Mouse (Mus musculus): Measurements from ENCODE around the gene Aqp3. TPM values are rescaled to one million over a fixed set of nuclear protein-coding genes. Genes with fewer than 3 reads are reported as not detected.

Aqp3 gene
- total and polyA plus RNA-seq, 2 experiments, result not detected

DNA sequence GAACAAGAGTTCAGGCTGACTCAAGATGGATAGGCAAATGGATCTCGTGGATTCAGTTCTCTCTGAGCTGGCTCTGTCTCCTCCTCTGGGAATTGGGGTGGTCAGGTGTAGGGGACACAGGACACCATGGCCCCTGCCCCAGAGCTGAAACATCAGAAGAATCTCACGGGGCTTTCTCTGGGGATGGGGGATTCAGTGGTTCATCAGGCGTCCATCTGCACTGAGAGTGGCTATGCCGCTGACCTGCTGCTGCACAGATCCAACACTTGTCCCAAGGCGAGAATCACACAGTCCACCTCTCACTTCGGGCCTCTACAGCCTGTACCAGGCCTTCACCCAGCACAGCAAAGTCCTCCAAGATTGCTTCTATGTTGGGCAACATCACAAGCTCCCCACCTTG, 17.1 kb upstream of the Aqp3 start:
- no peak for TF ChIP-seq CTCF (IDR thresholded peaks at IDR 0.05; ENCODE audit: low read depth, low read length)
- H3K27ac ChIP-seq (replicated peaks; ENCODE audit: insufficient read depth, low read depth, low read length), result no peak overlapping the region
- 91% methylated on average over 6 of the region's 6 CpGs for WGBS
- H3K4me3 ChIP-seq (ENCODE audit: insufficient read depth, low read depth, low read length), result no peak overlapping the region
- H3K36me3 ChIP-seq (ENCODE audit: control insufficient read depth, insufficient read depth, low read length), result peaks cover 21% of the 10 kb centered on the region
- DNase-seq (ENCODE audit: extremely low read depth, low read depth, low spot score), result no peak
- no peak overlapping the region for H3K9ac ChIP-seq (ENCODE audit: low read depth, low read length)
- no peaks in the 10 kb centered on the region for H3K4me1 ChIP-seq (ENCODE audit: control insufficient read depth, insufficient read depth, low read length)
- H3K27me3 ChIP-seq (ENCODE audit: control insufficient read depth, insufficient read depth, low read length), result no peaks in the 10 kb centered on the region
- no peaks in the 10 kb centered on the region for H3K79me2 ChIP-seq (ENCODE audit: control insufficient read depth, insufficient read depth, low read length)

- 92% methylated on average over 9 of the region's 9 CpGs for WGBS
- Histone ChIP-seq H3K36me3 (ENCODE audit: control insufficient read depth, insufficient read depth, low read length) (peaks cover 21% of the 10 kb centered on the region), H3K9ac (ENCODE audit: low read depth, low read length) (no peak overlapping the region), H3K79me2 (ENCODE audit: control insufficient read depth, insufficient read depth, low read length) (no peaks in the 10 kb centered on the region), H3K27ac (replicated peaks; ENCODE audit: insufficient read depth, low read depth, low read length) (no peak overlapping the region), H3K27me3 (ENCODE audit: control insufficient read depth, insufficient read depth, low read length) (no peaks in the 10 kb centered on the region), H3K4me1 (ENCODE audit: control insufficient read depth, insufficient read depth, low read length) (no peaks in the 10 kb centered on the region), H3K4me3 (ENCODE audit: insufficient read depth, low read depth, low read length) (no peak overlapping the region)
- no peak for DNase-seq (ENCODE audit: extremely low read depth, low read depth, low spot score)
- TF ChIP-seq POLR2A (IDR thresholded peaks at IDR 0.05; ENCODE audit: extremely low read depth, insufficient read depth, low read length) (no peak), CTCF (IDR thresholded peaks at IDR 0.05; ENCODE audit: low read depth, low read length) (no peak)
Observed at GRCm38 (mm10) chr4:41114358-41115070, 16.5 kb upstream of the Aqp3 start.

DNA sequence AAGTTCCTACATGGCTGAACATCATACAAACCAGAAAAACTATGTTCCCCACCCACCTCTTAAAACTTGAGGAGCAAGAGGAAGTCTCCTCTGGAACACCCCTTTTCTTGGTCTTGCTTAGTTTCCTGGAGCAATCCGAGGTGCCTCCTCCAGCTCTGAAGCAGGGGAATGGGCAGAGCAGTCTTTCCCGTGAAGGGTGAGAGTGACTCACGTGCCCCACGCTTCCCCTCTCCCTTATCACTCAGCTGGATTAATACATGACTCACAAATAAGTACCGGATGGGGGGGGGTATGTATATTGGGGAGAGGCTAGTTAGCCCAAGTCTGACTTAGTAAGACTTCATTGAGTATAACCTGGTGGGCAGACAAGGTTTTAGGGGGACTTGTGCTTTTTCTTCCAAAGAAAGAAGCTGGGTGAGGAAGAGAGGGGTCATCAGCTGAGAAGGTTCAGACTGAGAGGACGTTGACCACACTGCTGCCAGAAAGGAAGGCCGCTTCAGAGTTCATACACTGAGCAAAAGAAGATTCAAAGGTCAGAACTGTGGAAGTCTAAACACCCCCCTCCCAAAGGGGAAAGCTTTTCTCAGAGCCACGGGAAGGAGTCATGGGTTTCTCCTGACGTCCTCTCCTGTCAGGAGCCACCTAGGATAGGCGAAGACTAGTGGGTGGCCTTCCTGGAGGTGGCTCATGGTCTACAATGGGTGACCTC, 10.9 kb upstream of the Aqp3 start:
- Histone ChIP-seq H3K27ac (replicated peaks; ENCODE audit: insufficient read depth, low read depth, low read length) (no peak overlapping the region; the same call in 1 of the 2 replicates), H3K9ac (ENCODE audit: low read depth, low read length) (no peak overlapping the region), H3K4me1 (ENCODE audit: control insufficient read depth, insufficient read depth, low read length) (peaks cover 4% of the 10 kb centered on the region; the same call in 1 of the 2 replicates), H3K36me3 (ENCODE audit: control insufficient read depth, insufficient read depth, low read length) (no peaks in the 10 kb centered on the region; the same call in 1 of the 2 replicates), H3K27me3 (ENCODE audit: control insufficient read depth, insufficient read depth, low read length) (no peaks in the 10 kb centered on the region), H3K4me3 (ENCODE audit: insufficient read depth, low read depth, low read length) (no peak overlapping the region), H3K79me2 (ENCODE audit: control insufficient read depth, insufficient read depth, low read length) (no peaks in the 10 kb centered on the region)
- TF ChIP-seq CTCF (IDR thresholded peaks at IDR 0.05; ENCODE audit: low read depth, low read length) (no peak), POLR2A (IDR thresholded peaks at IDR 0.05; ENCODE audit: extremely low read depth, insufficient read depth, low read length) (no peak)
- whole genome bisulfite sequencing, result 66% methylated on average over 10 of the region's 10 CpGs
- DNase-seq (ENCODE audit: extremely low read depth, low read depth, low spot score), result no peak

DNA sequence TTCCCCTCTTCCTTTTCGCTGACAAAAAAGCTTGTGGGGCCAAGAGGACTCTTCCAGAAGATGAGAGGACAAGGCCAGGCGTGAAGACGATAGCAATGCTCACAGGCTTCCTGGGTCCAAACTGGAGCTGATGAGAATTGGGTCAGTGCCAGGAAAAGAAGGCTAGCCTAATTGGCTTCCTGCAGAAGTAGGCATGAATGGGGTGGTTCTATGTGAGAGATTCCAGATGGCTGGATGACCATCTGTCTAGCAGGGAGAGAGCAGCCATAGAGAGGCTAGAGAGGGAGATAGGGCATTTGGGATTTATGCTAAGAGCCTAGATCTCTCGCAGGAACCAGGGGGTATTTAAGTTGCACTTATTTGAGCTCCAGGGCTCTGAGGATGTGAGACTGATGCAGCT, 9.5 kb upstream of the Aqp3 start:
- no peaks in the 10 kb centered on the region for H3K79me2 ChIP-seq (ENCODE audit: control insufficient read depth, insufficient read depth, low read length)
- H3K4me3 ChIP-seq (ENCODE audit: insufficient read depth, low read depth, low read length), result no peak overlapping the region
- no peaks in the 10 kb centered on the region for H3K27me3 ChIP-seq (ENCODE audit: control insufficient read depth, insufficient read depth, low read length)
- H3K27ac ChIP-seq (replicated peaks; ENCODE audit: insufficient read depth, low read depth, low read length), result no peak overlapping the region; the same call in 1 of the 2 replicates
- peaks cover 4% of the 10 kb centered on the region; the same call in 1 of the 2 replicates for H3K4me1 ChIP-seq (ENCODE audit: control insufficient read depth, insufficient read depth, low read length)
- H3K36me3 ChIP-seq (ENCODE audit: control insufficient read depth, insufficient read depth, low read length), result no peaks in the 10 kb centered on the region
- TF ChIP-seq POLR2A (IDR thresholded peaks at IDR 0.05; ENCODE audit: extremely low read depth, insufficient read depth, low read length) (no peak), CTCF (IDR thresholded peaks at IDR 0.05; ENCODE audit: low read depth, low read length) (no peak)
- no peak overlapping the region for H3K9ac ChIP-seq (ENCODE audit: low read depth, low read length)
- peak; percentile 14 for DNase-seq (ENCODE audit: extremely low read depth, low read depth, low spot score)
- WGBS, result 75% methylated on average over 4 of the region's 4 CpGs

DNA sequence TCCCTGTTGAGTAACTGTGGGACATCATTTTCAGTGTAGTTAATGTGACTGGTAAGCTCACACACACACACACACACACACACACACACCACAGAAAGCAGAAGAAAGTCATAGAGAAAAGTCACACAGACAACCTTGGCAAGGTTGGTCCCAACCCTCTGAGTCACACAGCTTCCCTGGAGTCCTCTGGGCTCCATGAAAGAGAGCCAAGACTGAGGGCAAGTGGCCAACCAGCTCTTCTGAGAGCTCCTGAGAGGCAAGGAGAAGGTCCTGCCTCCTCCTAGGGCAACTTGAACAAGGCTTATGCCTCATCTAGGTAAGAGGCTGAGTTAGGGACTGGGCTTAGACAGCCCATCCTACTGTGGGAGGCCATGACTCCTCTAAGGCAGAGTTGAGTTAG, 4.9 kb upstream of the Aqp3 start:
- Histone ChIP-seq H3K4me1 (ENCODE audit: control insufficient read depth, insufficient read depth, low read length) (peaks cover 5% of the 10 kb centered on the region; the same call in 1 of the 2 replicates), H3K36me3 (ENCODE audit: control insufficient read depth, insufficient read depth, low read length) (no peaks in the 10 kb centered on the region), H3K79me2 (ENCODE audit: control insufficient read depth, insufficient read depth, low read length) (no peaks in the 10 kb centered on the region), H3K27me3 (ENCODE audit: control insufficient read depth, insufficient read depth, low read length) (peaks cover 2% of the 10 kb centered on the region; the same call in 1 of the 2 replicates), H3K4me3 (ENCODE audit: insufficient read depth, low read depth, low read length) (no peak overlapping the region), H3K27ac (replicated peaks; ENCODE audit: insufficient read depth, low read depth, low read length) (no peak overlapping the region), H3K9ac (ENCODE audit: low read depth, low read length) (no peak overlapping the region)
- TF ChIP-seq CTCF (IDR thresholded peaks at IDR 0.05; ENCODE audit: low read depth, low read length) (no peak), POLR2A (IDR thresholded peaks at IDR 0.05; ENCODE audit: extremely low read depth, insufficient read depth, low read length) (no peak)
- no peak for DNase-seq (ENCODE audit: extremely low read depth, low read depth, low spot score)

GRCm38 (mm10) chr4:41100986-41101385, 3.0 kb upstream of the Aqp3 start:
- Histone ChIP-seq H3K9ac (ENCODE audit: low read depth, low read length) (no peak overlapping the region), H3K27ac (replicated peaks; ENCODE audit: insufficient read depth, low read depth, low read length) (no peak overlapping the region), H3K79me2 (ENCODE audit: control insufficient read depth, insufficient read depth, low read length) (no peaks in the 10 kb centered on the region), H3K4me3 (ENCODE audit: insufficient read depth, low read depth, low read length) (no peak overlapping the region), H3K27me3 (ENCODE audit: control insufficient read depth, insufficient read depth, low read length) (peaks cover 6% of the 10 kb centered on the region; the same call in 1 of the 2 replicates), H3K4me1 (ENCODE audit: control insufficient read depth, insufficient read depth, low read length) (peaks cover 10% of the 10 kb centered on the region), H3K36me3 (ENCODE audit: control insufficient read depth, insufficient read depth, low read length) (no peaks in the 10 kb centered on the region)
- DNase-seq (ENCODE audit: extremely low read depth, low read depth, low spot score), result no peak
- 79% methylated on average over 1 of the region's 1 CpGs for WGBS
- TF ChIP-seq CTCF (IDR thresholded peaks at IDR 0.05; ENCODE audit: low read depth, low read length) (no peak), POLR2A (IDR thresholded peaks at IDR 0.05; ENCODE audit: extremely low read depth, insufficient read depth, low read length) (no peak)

Data from liver, adult 2 months (tissue).